Mouse (Mus musculus): ENCODE measurements around the gene Timm29.

DNA sequence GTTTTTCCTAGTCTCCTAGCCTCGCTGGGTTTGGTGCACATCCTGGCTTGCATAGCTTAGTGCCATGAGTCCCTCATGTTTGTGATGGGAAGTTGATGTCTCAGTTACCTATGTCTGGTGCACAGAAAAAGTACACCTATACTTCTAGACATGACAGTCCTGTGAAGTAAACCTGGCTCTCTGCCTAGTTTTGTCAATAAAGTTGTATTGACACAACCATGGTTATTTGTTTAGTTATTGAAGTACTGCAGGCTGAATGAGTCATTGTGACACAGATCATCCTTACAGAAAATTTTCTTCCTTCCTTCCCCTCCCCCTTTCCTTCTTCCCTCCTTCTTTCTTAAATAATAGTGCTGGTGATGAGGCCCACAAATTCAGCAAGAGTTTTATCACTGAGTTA is 28.1 kb upstream of the Timm29 start:
- TF ChIP-seq CTCF (IDR thresholded peaks at IDR 0.05) (no peak), EP300 (IDR thresholded peaks at IDR 0.05) (no peak)
